Mouse (Mus musculus): ENCODE measurements at regions not wholly inside any gene's neighbourhood (a gene's known extent, or its start where the extent isn't known, plus 50 kb on each side); places are given as distances from the start of the nearest gene placed in this dataset.

- no peak for TF ChIP-seq CTCF (IDR thresholded peaks at IDR 0.05; ENCODE audit: borderline replicate concordance, control insufficient read depth, extremely low read depth, insufficient read depth, low read length, poor library complexity)
- TF ChIP-seq POLR2A (IDR thresholded peaks at IDR 0.05; ENCODE audit: control insufficient read depth, extremely low read depth, insufficient read depth, low read length, poor library complexity): no peak
- Histone ChIP-seq H3K4me1 (replicated peaks; ENCODE audit: control insufficient read depth, insufficient read depth, low read length) (no peaks in the 10 kb centered on the region), H3K27me3 (ENCODE audit: control insufficient read depth, insufficient read depth, low read length) (no peaks in the 10 kb centered on the region), H3K4me3 (ENCODE audit: control insufficient read depth, insufficient read depth, low read length) (no peak overlapping the region), H3K36me3 (ENCODE audit: control insufficient read depth, insufficient read depth, low read length) (no peaks in the 10 kb centered on the region), H3K27ac (ENCODE audit: control insufficient read depth, insufficient read depth, low read length) (no peak overlapping the region)
- WGBS: 50% methylated on average over 5 of the region's 5 CpGs
- no peak for DNase-seq
Observed at GRCm38 (mm10) chr10:98725110-98725509, 189.1 kb upstream of the Atp2b1 start.

DNA sequence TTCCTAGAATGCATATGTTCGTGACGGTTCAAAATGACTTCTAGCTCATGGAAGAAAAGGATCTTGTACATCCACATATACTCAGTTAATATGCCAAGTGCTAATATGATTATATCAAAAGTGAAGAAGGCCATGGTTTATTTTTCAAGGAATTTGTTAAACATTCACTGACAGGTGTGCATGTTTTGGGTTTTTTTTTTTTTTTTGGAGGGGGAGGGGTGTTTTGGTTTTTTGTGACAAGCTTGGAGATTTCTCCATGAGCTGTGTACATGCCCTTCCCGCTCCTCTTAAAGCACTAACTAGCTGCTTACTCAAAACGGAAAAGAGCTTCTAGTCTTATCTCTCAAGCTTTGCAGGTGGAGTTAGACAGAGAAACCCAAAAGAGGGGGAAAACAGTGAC lies 187.1 kb upstream of the Atp2b1 start:
- DNase-seq: no peak
- Histone ChIP-seq H3K36me3 (ENCODE audit: control insufficient read depth, insufficient read depth, low read length) (no peaks in the 10 kb centered on the region), H3K27me3 (ENCODE audit: control insufficient read depth, insufficient read depth, low read length) (no peaks in the 10 kb centered on the region), H3K4me3 (ENCODE audit: control insufficient read depth, insufficient read depth, low read length) (no peak overlapping the region), H3K27ac (ENCODE audit: control insufficient read depth, insufficient read depth, low read length) (no peak overlapping the region), H3K4me1 (replicated peaks; ENCODE audit: control insufficient read depth, insufficient read depth, low read length) (no peaks in the 10 kb centered on the region)
- TF ChIP-seq CTCF (IDR thresholded peaks at IDR 0.05; ENCODE audit: borderline replicate concordance, control insufficient read depth, extremely low read depth, insufficient read depth, low read length, poor library complexity): no peak
- no peak for TF ChIP-seq POLR2A (IDR thresholded peaks at IDR 0.05; ENCODE audit: control insufficient read depth, extremely low read depth, insufficient read depth, low read length, poor library complexity)
- WGBS: 94% methylated on average over 4 of the region's 4 CpGs

DNA sequence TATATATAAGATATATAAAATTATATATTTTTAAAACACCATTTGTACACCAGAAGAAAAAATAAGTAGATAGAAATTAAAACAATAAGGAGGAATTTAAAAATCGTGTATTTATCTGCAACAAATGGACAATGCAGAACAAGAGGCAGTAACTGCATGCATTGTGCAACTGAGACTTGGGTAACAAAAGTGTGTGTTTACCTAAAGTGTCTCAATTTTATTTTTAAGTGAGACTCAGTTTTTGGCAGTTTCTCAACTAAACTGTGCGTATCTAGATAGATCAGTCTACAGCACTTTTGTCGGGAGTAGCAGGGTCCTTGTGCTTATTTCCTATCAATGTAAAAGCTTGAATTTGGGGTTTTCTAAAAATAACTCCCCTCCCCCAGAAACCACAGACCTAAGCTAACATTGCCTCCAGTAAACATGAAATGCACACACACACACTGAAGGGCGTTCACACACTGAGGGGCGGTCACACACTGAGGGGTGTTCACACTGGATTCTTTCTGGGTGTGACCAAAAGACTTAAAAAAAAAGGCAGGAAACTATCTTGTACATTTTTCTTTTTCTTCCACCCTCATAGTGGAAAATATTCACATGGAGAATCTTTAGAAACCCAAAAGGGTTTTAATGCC lies 185.7 kb upstream of the Atp2b1 start:
- 53% methylated on average over 5 of the region's 5 CpGs for WGBS
- no peak for DNase-seq

DNA sequence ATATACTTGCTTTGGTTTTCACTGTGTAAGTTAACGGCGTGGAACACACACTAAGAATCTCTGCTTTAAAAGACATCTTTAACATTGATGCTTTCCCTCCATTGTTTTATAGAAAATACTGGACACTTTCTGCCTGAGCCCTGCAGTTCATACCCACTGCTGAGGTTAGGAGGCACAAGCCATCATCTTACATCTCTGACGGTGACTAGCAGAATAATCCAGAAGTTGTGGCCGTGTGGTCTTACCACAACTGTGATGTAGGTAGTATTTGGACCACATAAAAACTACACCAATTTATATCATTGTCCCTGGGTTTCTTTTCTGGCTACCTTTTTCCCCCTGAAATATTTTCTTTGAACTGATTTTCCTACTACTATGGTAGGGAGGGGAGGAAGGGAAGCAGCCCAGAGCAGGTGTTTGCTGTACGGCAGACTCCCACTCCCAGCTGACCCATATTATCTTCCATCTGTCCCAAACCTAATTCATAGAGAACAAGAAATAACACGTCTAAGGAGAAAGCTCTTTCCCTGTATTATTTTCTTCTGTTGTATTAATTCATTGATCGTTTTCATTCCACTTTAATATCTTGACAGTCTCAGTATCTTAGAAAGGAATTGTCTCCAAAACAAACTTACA lies 180.1 kb upstream of the Atp2b1 start:
- Histone ChIP-seq H3K36me3 (ENCODE audit: control insufficient read depth, insufficient read depth, low read length) (no peaks in the 10 kb centered on the region), H3K27me3 (ENCODE audit: control insufficient read depth, insufficient read depth, low read length) (no peaks in the 10 kb centered on the region), H3K4me1 (replicated peaks; ENCODE audit: control insufficient read depth, insufficient read depth, low read length) (no peaks in the 10 kb centered on the region), H3K27ac (ENCODE audit: control insufficient read depth, insufficient read depth, low read length) (no peak overlapping the region), H3K4me3 (ENCODE audit: control insufficient read depth, insufficient read depth, low read length) (no peak overlapping the region)
- no peak for DNase-seq
- WGBS: 51% methylated on average over 7 of the region's 7 CpGs
- no peak for TF ChIP-seq POLR2A (IDR thresholded peaks at IDR 0.05; ENCODE audit: control insufficient read depth, extremely low read depth, insufficient read depth, low read length, poor library complexity)
- no peak for TF ChIP-seq CTCF (IDR thresholded peaks at IDR 0.05; ENCODE audit: borderline replicate concordance, control insufficient read depth, extremely low read depth, insufficient read depth, low read length, poor library complexity)

More for the DNA sequence above, 185.7 kb upstream of the Atp2b1 start:
- Histone ChIP-seq H3K4me1 (replicated peaks; ENCODE audit: control insufficient read depth, insufficient read depth, low read length) (no peaks in the 10 kb centered on the region), H3K27ac (ENCODE audit: control insufficient read depth, insufficient read depth, low read length) (no peak overlapping the region), H3K36me3 (ENCODE audit: control insufficient read depth, insufficient read depth, low read length) (no peaks in the 10 kb centered on the region), H3K4me3 (ENCODE audit: control insufficient read depth, insufficient read depth, low read length) (no peak overlapping the region), H3K27me3 (ENCODE audit: control insufficient read depth, insufficient read depth, low read length) (no peaks in the 10 kb centered on the region)
- TF ChIP-seq CTCF (IDR thresholded peaks at IDR 0.05; ENCODE audit: borderline replicate concordance, control insufficient read depth, extremely low read depth, insufficient read depth, low read length, poor library complexity) (no peak), POLR2A (IDR thresholded peaks at IDR 0.05; ENCODE audit: control insufficient read depth, extremely low read depth, insufficient read depth, low read length, poor library complexity) (no peak)

DNA sequence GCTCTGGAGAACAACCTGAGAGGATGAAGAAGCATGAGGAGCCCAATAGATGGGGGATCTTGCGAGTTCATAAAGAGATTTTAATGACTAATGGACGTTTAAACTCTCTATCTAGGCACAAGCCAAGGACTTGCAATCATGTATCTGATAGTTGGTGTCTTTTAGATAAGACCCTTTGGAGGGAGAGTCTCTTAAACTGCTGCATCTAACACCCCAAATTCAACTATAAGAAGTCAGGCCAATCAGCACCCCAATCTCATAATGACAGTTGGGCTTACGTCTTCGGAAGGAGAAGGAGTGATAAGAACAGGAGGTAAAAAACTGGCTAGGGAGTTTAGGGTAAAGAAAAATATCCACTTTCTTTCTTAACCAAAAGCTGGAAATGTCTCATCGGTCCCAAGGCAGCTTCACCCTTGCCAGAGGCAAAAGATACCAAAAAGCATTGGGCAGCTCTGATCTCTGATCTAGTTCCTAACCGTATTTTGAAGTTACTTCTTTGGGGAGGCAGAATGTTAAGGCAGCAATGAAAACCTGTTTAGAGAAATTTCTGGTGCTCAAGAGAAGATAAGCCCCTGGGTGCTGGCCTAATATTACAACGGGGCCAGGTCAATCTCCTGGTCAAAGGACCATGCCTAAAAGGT lies 173.6 kb upstream of the Atp2b1 start:
- WGBS: 93% methylated on average over 7 of the region's 7 CpGs
- no peak overlapping the region for H3K27ac ChIP-seq (ENCODE audit: control insufficient read depth, insufficient read depth, low read length)
- TF ChIP-seq CTCF (IDR thresholded peaks at IDR 0.05; ENCODE audit: borderline replicate concordance, control insufficient read depth, extremely low read depth, insufficient read depth, low read length, poor library complexity) (no peak), POLR2A (IDR thresholded peaks at IDR 0.05; ENCODE audit: control insufficient read depth, extremely low read depth, insufficient read depth, low read length, poor library complexity) (no peak)
- no peaks in the 10 kb centered on the region for H3K36me3 ChIP-seq (ENCODE audit: control insufficient read depth, insufficient read depth, low read length)
- no peak for DNase-seq
- H3K4me1 ChIP-seq (replicated peaks; ENCODE audit: control insufficient read depth, insufficient read depth, low read length): peaks cover 6% of the 10 kb centered on the region
- no peaks in the 10 kb centered on the region for H3K27me3 ChIP-seq (ENCODE audit: control insufficient read depth, insufficient read depth, low read length)
- H3K4me3 ChIP-seq (ENCODE audit: control insufficient read depth, insufficient read depth, low read length): no peak overlapping the region

GRCm38 (mm10) chr10:98741398-98741797 lies 172.8 kb upstream of the Atp2b1 start:
- H3K4me3 ChIP-seq (ENCODE audit: control insufficient read depth, insufficient read depth, low read length): no peak overlapping the region
- H3K27me3 ChIP-seq (ENCODE audit: control insufficient read depth, insufficient read depth, low read length): no peaks in the 10 kb centered on the region
- DNase-seq: no peak
- TF ChIP-seq POLR2A (IDR thresholded peaks at IDR 0.05; ENCODE audit: control insufficient read depth, extremely low read depth, insufficient read depth, low read length, poor library complexity) (no peak), CTCF (IDR thresholded peaks at IDR 0.05; ENCODE audit: borderline replicate concordance, control insufficient read depth, extremely low read depth, insufficient read depth, low read length, poor library complexity) (no peak)
- 45% methylated on average over 5 of the region's 5 CpGs for WGBS
- no peaks in the 10 kb centered on the region for H3K36me3 ChIP-seq (ENCODE audit: control insufficient read depth, insufficient read depth, low read length)
- H3K27ac ChIP-seq (ENCODE audit: control insufficient read depth, insufficient read depth, low read length): no peak overlapping the region
- H3K4me1 ChIP-seq (replicated peaks; ENCODE audit: control insufficient read depth, insufficient read depth, low read length): peaks cover 6% of the 10 kb centered on the region
